Mouse (Mus musculus) hindbrain, embryonic 13.5 days (tissue): ENCODE measurements at regions not wholly inside any gene's neighbourhood (a gene's known extent, or its start where the extent isn't known, plus 50 kb on each side); places are given as distances from the start of the nearest gene placed in this dataset.

ENCODE experiments used
- ATAC-seq: fragments of 200-750 bp; cut with Nextera tagmentation; 2 replicates; pipeline ENCODE4 v1.8.0; 2017; ENCODE audit warnings: moderate TSS enrichment; ENCODE audit not compliant: low FRiP score
- H3K27ac ChIP-seq: fragments of 300-500 bp; sonication (generic); 2 replicates; pipeline ENCODE4 v1.5.1; 2015; ENCODE audit warnings: inconsistent platforms, mild to moderate bottlenecking, moderate library complexity
- H3K27me3 ChIP-seq: fragments of 300-500 bp; sonication (generic); 2 replicates; pipeline ENCODE4 v1.6.1; 2015; ENCODE audit warnings: mild to moderate bottlenecking, inconsistent platforms
- H3K36me3 ChIP-seq: fragments of 300-500 bp; sonication (generic); 2 replicates; pipeline ENCODE4 v1.6.1; 2015; ENCODE audit warnings: mild to moderate bottlenecking, inconsistent platforms
- H3K4me1 ChIP-seq: fragments of 300-500 bp; sonication (generic); replicated peaks from 2 replicates; pipeline ENCODE4 v1.6.1; 2015; ENCODE audit warnings: inconsistent platforms
- H3K4me2 ChIP-seq: fragments of 300-500 bp; sonication (generic); 2 replicates; pipeline ENCODE4 v1.6.1; 2015; ENCODE audit warnings: inconsistent platforms, mild to moderate bottlenecking, moderate library complexity
- H3K4me3 ChIP-seq: fragments of 300-500 bp; sonication (generic); 2 replicates; pipeline ENCODE4 v1.5.1; 2015; ENCODE audit warnings: mild to moderate bottlenecking, inconsistent platforms
- H3K9ac ChIP-seq: fragments of 300-500 bp; sonication (generic); 2 replicates; pipeline ENCODE4 v1.6.1; 2015; ENCODE audit warnings: mild to moderate bottlenecking, inconsistent platforms
- H3K9me3 ChIP-seq: fragments of 300-500 bp; sonication (generic); 2 replicates; pipeline ENCODE4 v1.6.1; 2016; ENCODE audit warnings: inconsistent platforms
- WGBS: fragments of 180-500 bp; shearing (Covaris S2); methylation state at CpG from one replicate; pipeline ENCODE4 v1.1.7; 2015; 5-methylcytosine and 5-hydroxymethylcytosine counted together

- no peak overlapping the region for H3K27ac ChIP-seq
- no peaks in the 10 kb centered on the region for H3K27me3 ChIP-seq
- ATAC-seq, result no peak
- H3K9ac ChIP-seq, result no peak overlapping the region
- peaks cover 41% of the 10 kb centered on the region for H3K4me1 ChIP-seq
- H3K4me2 ChIP-seq, result no peak overlapping the region
- H3K4me3 ChIP-seq, result no peak overlapping the region
- WGBS, result 94% methylated on average over 5 of the region's 5 CpGs
- no peaks in the 10 kb centered on the region for H3K36me3 ChIP-seq
- no peaks in the 10 kb centered on the region for H3K9me3 ChIP-seq
These were observed 172.6 kb upstream of the Kazn start for GRCm38 (mm10) chr4:142411792-142412191.

GRCm38 (mm10) chr4:142410596-142411573 is 171.7 kb upstream of the Kazn start:
- no peaks in the 10 kb centered on the region for H3K9me3 ChIP-seq
- no peak overlapping the region for H3K4me3 ChIP-seq
- H3K9ac ChIP-seq, result no peak overlapping the region; the same call in 1 of the 2 replicates
- peaks cover 41% of the 10 kb centered on the region for H3K4me1 ChIP-seq
- peak overlapping the region; percentile 40; the same call in 1 of the 2 replicates for H3K27ac ChIP-seq
- WGBS, result 70% methylated on average over 26 of the region's 26 CpGs
- ATAC-seq, result no peak
- no peak overlapping the region for H3K4me2 ChIP-seq
- H3K27me3 ChIP-seq, result no peaks in the 10 kb centered on the region
- no peaks in the 10 kb centered on the region for H3K36me3 ChIP-seq

- no peak overlapping the region for H3K4me2 ChIP-seq
- H3K27ac ChIP-seq, result no peak overlapping the region
- no peaks in the 10 kb centered on the region; the same call in 1 of the 2 replicates for H3K36me3 ChIP-seq
- 0 out of 2 replicates have a peak, but pooled peaks cover 2% of the 10 kb centered on the region for H3K4me1 ChIP-seq
- no peak overlapping the region for H3K4me3 ChIP-seq
- no peaks in the 10 kb centered on the region for H3K27me3 ChIP-seq
- peaks cover 3% of the 10 kb centered on the region; the same call in 1 of the 2 replicates for H3K9me3 ChIP-seq
- WGBS, result 80% methylated on average over 7 of the region's 7 CpGs
- no peak for ATAC-seq
- H3K9ac ChIP-seq, result no peak overlapping the region
These were observed 158.7 kb upstream of the Kazn start for GRCm38 (mm10) chr4:142397858-142398257.

- Histone ChIP-seq H3K9ac (no peak overlapping the region), H3K4me2 (no peak overlapping the region), H3K4me1 (0 out of 2 replicates have a peak, but pooled peaks cover 8% of the 10 kb centered on the region), H3K36me3 (no peaks in the 10 kb centered on the region; the same call in 1 of the 2 replicates), H3K4me3 (no peak overlapping the region), H3K27me3 (no peaks in the 10 kb centered on the region), H3K27ac (0 out of 2 replicates have a peak overlapping the region, but pooled peaks have one; percentile 14), H3K9me3 (0 out of 2 replicates have a peak, but pooled peaks cover 3% of the 10 kb centered on the region)
- ATAC-seq, result no peak
- WGBS, result 41% methylated on average over 2 of the region's 2 CpGs
These were observed 153.7 kb upstream of the Kazn start for GRCm38 (mm10) chr4:142392924-142393323.

GRCm38 (mm10) chr4:142390531-142391195 is 151.5 kb upstream of the Kazn start:
- 84% methylated on average over 21 of the region's 21 CpGs for WGBS
- 0 out of 2 replicates have a peak, but pooled peaks have one; percentile 25 for ATAC-seq
- H3K4me1 ChIP-seq, result 0 out of 2 replicates have a peak, but pooled peaks cover 8% of the 10 kb centered on the region

GRCm38 (mm10) chr4:142388476-142388875 is 149.3 kb upstream of the Kazn start:
- no peaks in the 10 kb centered on the region for H3K27me3 ChIP-seq
- no peaks in the 10 kb centered on the region for H3K9me3 ChIP-seq
- no peak overlapping the region for H3K4me2 ChIP-seq
- no peak for ATAC-seq
- 0 out of 2 replicates have a peak, but pooled peaks cover 8% of the 10 kb centered on the region for H3K4me1 ChIP-seq
- H3K9ac ChIP-seq, result no peak overlapping the region
- no peak overlapping the region for H3K4me3 ChIP-seq
- no peak overlapping the region for H3K27ac ChIP-seq
- H3K36me3 ChIP-seq, result no peaks in the 10 kb centered on the region
- WGBS, result 79% methylated on average over 6 of the region's 6 CpGs

More at GRCm38 (mm10) chr4:142390531-142391195, 151.5 kb upstream of the Kazn start:
- Histone ChIP-seq H3K4me2 (no peak overlapping the region), H3K9me3 (0 out of 2 replicates have a peak, but pooled peaks cover 3% of the 10 kb centered on the region), H3K9ac (no peak overlapping the region), H3K36me3 (no peaks in the 10 kb centered on the region; the same call in 1 of the 2 replicates), H3K27me3 (no peaks in the 10 kb centered on the region), H3K4me3 (no peak overlapping the region), H3K27ac (no peak overlapping the region)

- H3K9me3 ChIP-seq, result no peaks in the 10 kb centered on the region
- H3K9ac ChIP-seq, result no peak overlapping the region
- H3K4me2 ChIP-seq, result no peak overlapping the region
- no peak overlapping the region; the same call in 1 of the 2 replicates for H3K27ac ChIP-seq
- no peak for ATAC-seq
- H3K27me3 ChIP-seq, result no peaks in the 10 kb centered on the region
- WGBS, result 76% methylated on average over 7 of the region's 7 CpGs
- no peaks in the 10 kb centered on the region for H3K36me3 ChIP-seq
- H3K4me3 ChIP-seq, result no peak overlapping the region
- H3K4me1 ChIP-seq, result peaks cover 29% of the 10 kb centered on the region
These were observed 142.0 kb upstream of the Kazn start for GRCm38 (mm10) chr4:142381168-142381567.

- H3K9ac ChIP-seq, result no peak overlapping the region
- H3K27me3 ChIP-seq, result no peaks in the 10 kb centered on the region
- 21% methylated on average over 9 of the region's 9 CpGs for WGBS
- no peak for ATAC-seq
- H3K27ac ChIP-seq, result peak overlapping the region; percentile 45
- no peak overlapping the region for H3K4me3 ChIP-seq
- peaks cover 29% of the 10 kb centered on the region for H3K4me1 ChIP-seq
- no peaks in the 10 kb centered on the region for H3K9me3 ChIP-seq
- no peaks in the 10 kb centered on the region for H3K36me3 ChIP-seq
- H3K4me2 ChIP-seq, result 0 out of 2 replicates have a peak overlapping the region, but pooled peaks have one; percentile 1
These were observed 139.3 kb upstream of the Kazn start for GRCm38 (mm10) chr4:142378452-142378851.

- Histone ChIP-seq H3K4me1 (0 out of 2 replicates have a peak, but pooled peaks cover 5% of the 10 kb centered on the region), H3K27me3 (no peaks in the 10 kb centered on the region), H3K4me2 (no peak overlapping the region), H3K9me3 (peaks cover 6% of the 10 kb centered on the region; the same call in 1 of the 2 replicates), H3K9ac (no peak overlapping the region), H3K36me3 (no peaks in the 10 kb centered on the region), H3K4me3 (no peak overlapping the region), H3K27ac (no peak overlapping the region)
- WGBS, result 88% methylated on average over 3 of the region's 3 CpGs
- no peak for ATAC-seq
These were observed 128.6 kb upstream of the Kazn start for GRCm38 (mm10) chr4:142367774-142368173.

- ATAC-seq, result no peak
- peaks cover 3% of the 10 kb centered on the region; the same call in 1 of the 2 replicates for H3K9me3 ChIP-seq
- H3K4me3 ChIP-seq, result no peak overlapping the region
- WGBS, result 66% methylated on average over 5 of the region's 5 CpGs
- no peaks in the 10 kb centered on the region for H3K27me3 ChIP-seq
- no peak overlapping the region for H3K9ac ChIP-seq
- no peaks in the 10 kb centered on the region for H3K36me3 ChIP-seq
- no peak overlapping the region for H3K4me2 ChIP-seq
- H3K27ac ChIP-seq, result no peak overlapping the region
- H3K4me1 ChIP-seq, result peaks cover 14% of the 10 kb centered on the region
These were observed 122.9 kb upstream of the Kazn start for GRCm38 (mm10) chr4:142362071-142362470.

- Histone ChIP-seq H3K4me3 (no peak overlapping the region), H3K27me3 (no peaks in the 10 kb centered on the region), H3K27ac (peak overlapping the region; percentile 44; the same call in 1 of the 2 replicates), H3K9me3 (no peaks in the 10 kb centered on the region), H3K4me2 (no peak overlapping the region), H3K9ac (no peak overlapping the region), H3K4me1 (peaks cover 26% of the 10 kb centered on the region), H3K36me3 (no peaks in the 10 kb centered on the region)
- no peak for ATAC-seq
- WGBS, result 62% methylated on average over 13 of the region's 13 CpGs
These were observed 119.7 kb upstream of the Kazn start for GRCm38 (mm10) chr4:142358866-142359265.

GRCm38 (mm10) chr4:142355387-142355786 is 116.2 kb upstream of the Kazn start:
- 72% methylated on average over 8 of the region's 8 CpGs for WGBS
- H3K27ac ChIP-seq, result peak overlapping the region; percentile 58
- 0 out of 2 replicates have a peak, but pooled peaks have one; percentile 31 for ATAC-seq
- no peak overlapping the region for H3K4me2 ChIP-seq
- H3K9me3 ChIP-seq, result no peaks in the 10 kb centered on the region
- peaks cover 36% of the 10 kb centered on the region for H3K4me1 ChIP-seq
- no peak overlapping the region for H3K9ac ChIP-seq
- H3K36me3 ChIP-seq, result no peaks in the 10 kb centered on the region
- H3K27me3 ChIP-seq, result no peaks in the 10 kb centered on the region
- H3K4me3 ChIP-seq, result no peak overlapping the region
